Mouse (Mus musculus) myocyte (in vitro differentiated cells): ENCODE results near the gene Morf4l2.
"Not testable (repeated sequence)": the region's sequence is repeated elsewhere in the genome, so short reads cannot be mapped to it uniquely, and the experiment has no call there.

Source experiments
- E2F4 ChIP-seq: IDR thresholded peaks from one replicate; pipeline ENCODE4 v1.6.1; 2011; ENCODE audit warnings: mild to moderate bottlenecking, control low read depth, moderate library complexity; ENCODE audit not compliant: insufficient read depth
- POLR2A ChIP-seq: IDR thresholded peaks from one replicate; pipeline ENCODE4 v1.6.1; 2011; ENCODE audit warnings: low read depth, mild to moderate bottlenecking, control low read depth, moderate library complexity; ENCODE audit not compliant: insufficient read length
- TCF3 ChIP-seq: IDR thresholded peaks from one replicate; pipeline ENCODE4 v1.6.1; 2011; ENCODE audit warnings: low read depth, control low read depth; ENCODE audit not compliant: insufficient read length

DNA sequence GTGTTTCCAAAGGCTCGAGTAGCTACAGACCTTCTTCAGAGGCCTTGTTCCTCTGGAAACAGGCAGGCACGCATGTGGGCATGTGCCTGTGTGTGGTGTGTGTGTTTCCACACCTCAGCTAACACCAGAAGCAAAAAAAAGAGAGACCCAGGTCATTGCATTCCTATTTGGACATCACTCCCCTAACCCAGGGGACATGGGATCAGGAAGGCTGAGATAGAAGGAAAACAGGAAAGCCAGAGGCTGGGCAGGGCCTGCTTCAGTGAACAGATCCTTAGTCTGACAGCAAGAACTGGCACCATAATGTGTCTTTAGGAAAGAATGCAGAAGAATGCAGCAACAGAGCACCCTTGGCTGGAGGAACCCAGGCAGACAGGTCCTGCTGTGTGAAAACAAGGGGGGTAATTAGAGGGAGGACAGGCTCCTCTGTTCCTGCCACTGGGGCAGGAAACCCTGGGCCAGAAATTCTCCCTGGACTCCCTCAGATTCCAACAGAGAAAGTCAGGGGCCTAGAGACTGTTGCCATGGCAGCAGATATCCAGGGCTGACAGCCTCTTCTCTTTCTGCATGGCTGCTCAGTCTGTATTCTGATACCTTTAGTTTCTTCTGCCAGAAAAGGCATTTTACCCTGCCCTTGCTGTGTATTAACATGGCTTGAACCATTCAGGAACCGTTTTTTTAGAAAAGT is 51.7 kb downstream of the Morf4l2 start:
- TF ChIP-seq E2F4, TCF3, POLR2A: not testable (repeated sequence)
